Mouse (Mus musculus) granulocyte monocyte progenitor cell, adult 5-6 weeks (primary cell): ENCODE results near the gene Rps6kc1. TPM values are rescaled to one million over a fixed set of nuclear protein-coding genes. Genes with fewer than 3 reads are reported as not detected.

Experiments used
- ATAC-seq: replicated peaks from 2 replicates; pipeline ENCODE4 v1.8.0; 2016; ENCODE audit warnings: mild to moderate bottlenecking, moderate TSS enrichment, inconsistent platforms; ENCODE audit not compliant: poor library complexity, severe bottlenecking
- total RNA-seq, 2 experiments: library from RNA; stranded (forward) in 1 of 2; stranded (reverse) in 1 of 2; fragments of 200-712, 200-1000 nt in 1 of 2; fragments of >200 nt in 1 of 2; fragmentation: Nextera tagmentation in 1 of 2; gene quantifications; 2 replicates each; pipeline ENCODE4 v1.2.3; 2014 to 2017

Rps6kc1 gene
- total RNA-seq, 2 experiments from 2014 or later: 5.1 to 16.0 TPM

DNA sequence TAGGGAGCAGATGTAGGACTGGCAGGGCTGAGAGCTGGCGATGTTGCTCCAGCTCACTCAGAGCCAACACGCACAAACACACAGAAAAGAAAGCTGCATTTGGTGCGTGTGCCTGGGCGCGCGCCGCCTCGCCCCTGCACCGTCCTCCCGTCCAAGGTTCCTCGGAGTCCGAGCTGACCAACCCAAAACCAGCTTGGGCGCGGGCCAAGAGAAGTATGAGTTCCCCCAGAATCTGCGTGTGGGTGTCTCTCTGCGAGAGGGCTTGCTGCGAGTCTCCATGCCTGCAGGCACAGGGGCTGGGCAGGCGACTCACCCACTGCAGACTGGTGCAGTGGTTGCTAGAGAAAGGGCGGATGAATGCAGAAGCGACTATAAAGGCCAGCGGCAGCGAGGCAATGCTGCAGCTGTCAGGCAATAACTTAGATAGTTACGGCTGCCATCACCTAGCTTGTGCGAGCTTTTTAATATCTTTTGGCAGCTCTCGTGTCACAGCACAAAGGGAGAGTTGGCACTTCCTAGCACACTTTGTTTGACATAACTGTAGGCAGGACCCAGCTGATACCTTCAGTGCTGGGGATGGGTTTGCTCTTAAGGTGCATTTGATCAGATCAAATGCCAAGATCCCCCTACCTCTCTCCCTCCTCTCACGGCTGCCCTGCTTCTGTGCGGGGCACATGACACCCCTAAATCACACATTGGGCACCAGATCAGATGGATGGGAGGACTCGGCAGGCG lies 220.9 kb downstream of the Rps6kc1 start:
- no peak for ATAC-seq

DNA sequence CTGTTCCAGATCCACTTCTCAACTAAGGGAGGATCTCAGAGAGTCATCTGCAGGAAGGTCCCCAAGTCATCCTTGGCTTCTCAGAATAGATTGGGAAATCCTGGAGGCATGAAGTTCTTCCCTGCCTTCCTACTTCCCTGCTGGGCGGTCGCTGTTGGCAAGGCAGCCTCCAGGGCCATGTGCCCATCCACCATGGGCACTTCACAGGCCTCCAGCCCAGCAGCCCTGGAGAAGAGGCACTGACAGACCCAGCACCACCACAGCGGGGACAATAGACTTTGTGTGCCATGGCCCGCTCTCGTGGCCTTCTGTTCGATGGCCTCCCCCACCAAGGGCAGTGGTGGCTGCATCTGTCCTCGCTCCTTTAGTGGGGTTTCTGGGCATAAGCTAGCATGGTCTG lies 228.5 kb downstream of the Rps6kc1 start:
- ATAC-seq: no peak

DNA sequence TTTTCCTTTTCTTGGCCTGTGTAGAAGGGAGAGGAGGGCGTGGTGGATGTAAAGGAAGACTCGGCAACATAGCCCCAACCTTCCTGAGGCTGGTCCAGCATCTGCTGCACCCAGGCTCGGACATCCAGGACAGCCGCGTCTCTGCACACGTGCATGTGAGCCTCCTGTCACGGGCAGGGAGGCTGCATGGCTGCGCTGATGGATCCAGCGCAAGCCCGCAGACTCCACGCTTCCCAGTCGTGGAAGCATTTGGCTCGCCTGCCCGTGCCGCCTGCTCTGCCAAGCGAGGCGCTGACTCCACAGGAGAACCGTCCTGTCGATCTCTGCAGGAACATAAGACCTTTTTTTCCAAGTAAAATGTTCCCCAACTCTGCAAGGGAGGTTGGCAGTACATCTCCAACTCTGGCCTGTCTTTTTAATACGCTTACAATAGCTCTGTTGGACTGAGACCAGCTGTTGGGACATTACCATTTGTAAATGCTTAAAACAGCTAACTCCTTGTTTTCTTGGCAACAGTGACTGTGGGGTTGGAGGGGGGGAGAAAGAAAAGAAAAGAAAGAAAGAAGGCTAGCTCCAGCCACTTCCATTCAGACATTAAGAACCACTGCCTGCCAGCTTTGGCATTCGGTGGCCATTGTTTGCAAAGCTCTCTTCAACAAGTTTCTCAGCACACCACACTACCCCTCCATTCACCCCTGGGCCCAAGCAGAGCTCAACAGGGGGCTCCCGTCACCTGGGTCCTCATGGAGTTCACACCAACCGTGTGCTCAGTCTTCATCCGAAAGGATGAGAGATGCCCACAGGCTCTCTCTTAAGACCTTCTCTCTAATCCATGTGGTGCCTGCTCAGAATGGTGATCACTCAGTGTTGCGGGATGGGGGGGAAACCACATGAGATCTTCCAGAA lies 229.3 kb downstream of the Rps6kc1 start:
- no peak for ATAC-seq

DNA sequence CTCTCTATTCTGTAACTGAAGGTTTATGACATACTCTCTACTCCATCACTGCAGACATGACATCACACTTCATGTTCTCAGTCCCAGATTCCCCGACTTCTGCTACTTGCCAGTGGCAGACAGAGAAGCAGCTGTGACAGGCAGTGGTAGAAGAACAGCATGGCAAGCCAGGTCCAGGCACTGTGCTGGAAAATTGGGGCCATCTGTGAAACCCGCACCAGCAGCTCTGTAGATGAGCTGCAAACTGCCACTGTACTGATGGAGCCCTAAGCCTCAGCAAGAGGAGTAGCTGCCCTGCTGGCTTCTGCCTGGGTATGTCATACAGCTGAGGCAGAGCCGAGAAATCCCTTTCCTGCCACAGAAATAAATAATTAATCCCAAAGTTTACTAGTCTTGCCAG lies 236.1 kb downstream of the Rps6kc1 start:
- ATAC-seq: no peak

DNA sequence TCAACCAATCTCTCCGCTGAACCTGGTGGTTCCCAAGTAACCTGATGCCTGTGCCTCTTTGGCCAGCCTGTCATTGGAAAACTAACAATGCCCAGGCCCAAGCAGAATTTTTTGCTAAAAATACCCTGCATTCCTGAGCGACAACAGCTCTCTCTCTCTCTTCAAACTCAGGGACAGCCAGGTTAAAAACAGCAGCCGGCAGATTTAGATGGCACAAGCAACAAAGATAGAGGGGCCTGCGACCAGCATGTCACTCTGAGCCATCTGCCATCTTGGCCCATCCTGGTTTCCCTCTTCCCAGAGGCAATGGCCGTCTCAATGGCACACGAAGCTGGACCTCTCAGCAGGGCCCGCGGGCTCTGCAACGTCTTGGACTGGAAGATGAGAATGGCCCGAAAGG lies 242.5 kb downstream of the Rps6kc1 start:
- ATAC-seq: no peak

DNA sequence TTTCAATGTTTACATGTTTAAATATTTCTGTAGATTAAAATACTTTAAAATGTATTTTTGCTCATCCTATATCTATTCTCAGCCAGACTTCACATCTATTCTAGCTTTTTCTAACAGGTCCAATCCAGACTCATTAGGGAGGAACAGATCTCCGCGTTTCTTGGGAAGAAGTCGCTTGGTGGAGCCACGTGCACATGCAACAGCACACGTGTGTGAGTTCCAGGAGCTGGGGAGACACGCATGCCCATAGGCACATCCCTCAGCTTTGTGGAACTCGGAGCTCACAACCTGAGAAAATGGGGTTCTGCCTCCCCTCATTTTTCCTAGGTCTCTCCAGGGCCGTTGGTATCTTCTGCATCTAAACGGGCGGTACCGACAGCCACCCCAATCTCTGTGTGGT lies 243.7 kb downstream of the Rps6kc1 start:
- ATAC-seq: no peak

DNA sequence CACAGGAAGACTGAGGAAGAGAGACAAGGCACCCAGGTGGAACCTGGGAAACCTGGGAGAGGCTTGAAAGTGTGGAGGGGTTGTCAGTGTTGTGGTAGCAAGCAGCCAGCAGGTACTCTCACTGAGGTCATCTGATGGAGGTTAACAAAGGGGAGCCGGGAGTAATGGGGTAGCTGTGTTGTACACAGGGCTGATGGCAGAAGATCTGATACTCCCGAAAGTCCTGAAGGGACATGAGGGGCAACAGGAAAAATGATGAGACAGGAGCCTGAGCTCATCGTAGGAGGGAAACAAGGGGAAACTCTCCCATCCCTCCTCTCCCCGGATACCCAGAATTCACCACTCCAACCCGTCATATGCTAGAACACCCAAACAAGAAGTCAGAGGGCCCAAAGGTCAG lies 244.2 kb downstream of the Rps6kc1 start:
- ATAC-seq: no peak

DNA sequence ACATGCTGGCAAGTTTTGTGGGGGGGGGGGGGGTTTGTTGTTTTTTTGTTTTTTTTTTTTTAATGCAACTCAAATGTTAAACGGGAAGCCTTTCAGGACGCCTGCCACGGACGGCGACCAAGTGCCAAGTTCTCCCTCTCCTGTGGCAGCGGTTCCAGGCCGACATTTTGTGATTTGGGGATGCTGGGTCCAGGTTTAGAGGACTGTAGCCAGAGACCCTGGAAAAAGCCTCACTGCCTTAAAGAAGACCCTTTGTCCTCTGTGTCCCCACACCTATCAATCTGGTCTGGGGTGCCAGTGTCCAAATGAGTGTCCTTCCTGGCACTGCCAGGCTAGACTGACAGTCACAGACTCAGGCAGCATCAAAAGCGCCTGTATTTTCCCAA lies 246.1 kb downstream of the Rps6kc1 start:
- no peak for ATAC-seq

DNA sequence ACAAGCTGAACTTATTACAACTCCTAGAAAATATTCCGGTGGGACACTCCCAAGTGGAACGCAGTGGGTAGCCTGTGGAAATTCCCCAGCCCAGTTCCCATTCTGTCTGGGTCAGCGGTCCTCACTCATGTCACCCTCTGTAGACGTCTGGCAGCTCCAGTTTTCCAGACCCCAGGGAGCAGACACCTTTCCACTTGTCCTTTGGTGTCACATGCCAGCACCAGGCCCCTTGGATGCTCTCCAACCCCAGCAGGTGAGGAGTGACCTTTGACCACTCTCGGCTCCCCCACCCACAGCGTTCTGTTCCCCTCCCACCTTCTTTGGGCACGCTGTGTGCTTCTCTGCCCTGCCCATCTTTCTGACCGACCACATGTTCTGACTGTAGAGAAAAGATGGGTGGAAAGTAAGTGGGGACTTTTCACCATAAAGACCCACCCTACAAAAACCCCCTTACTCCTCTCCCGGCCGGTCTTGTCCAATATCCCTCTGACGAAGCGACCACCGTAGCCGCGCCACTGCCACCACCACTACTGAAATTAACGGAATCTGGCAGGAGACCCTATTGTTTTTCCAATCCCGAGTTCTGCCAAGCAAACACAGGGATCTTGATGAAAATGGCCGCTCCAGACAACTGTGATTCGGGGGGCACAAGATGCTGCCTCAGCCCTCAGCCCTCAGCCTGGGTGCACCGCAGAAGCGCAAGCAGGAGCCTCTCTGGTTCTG lies 246.6 kb downstream of the Rps6kc1 start:
- no peak for ATAC-seq

DNA sequence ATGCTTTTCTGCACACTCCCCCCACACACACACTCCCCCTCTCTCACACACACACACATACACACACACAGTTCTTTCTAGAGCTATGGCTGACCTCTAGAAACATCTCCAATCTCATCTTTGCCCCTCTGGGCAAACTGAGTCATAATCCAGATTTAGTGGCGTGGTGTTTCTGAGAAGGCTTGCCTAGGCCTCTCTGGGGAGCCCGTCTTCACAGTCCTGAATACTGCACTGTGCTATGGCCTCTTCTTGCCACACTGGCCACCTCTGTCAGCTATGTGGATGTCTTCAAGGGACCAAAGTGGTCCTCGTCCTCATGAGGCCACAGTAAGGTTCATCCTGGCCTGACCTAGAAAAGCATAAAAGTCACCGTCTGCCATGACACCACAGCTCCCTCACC lies 247.6 kb downstream of the Rps6kc1 start:
- ATAC-seq: no peak

DNA sequence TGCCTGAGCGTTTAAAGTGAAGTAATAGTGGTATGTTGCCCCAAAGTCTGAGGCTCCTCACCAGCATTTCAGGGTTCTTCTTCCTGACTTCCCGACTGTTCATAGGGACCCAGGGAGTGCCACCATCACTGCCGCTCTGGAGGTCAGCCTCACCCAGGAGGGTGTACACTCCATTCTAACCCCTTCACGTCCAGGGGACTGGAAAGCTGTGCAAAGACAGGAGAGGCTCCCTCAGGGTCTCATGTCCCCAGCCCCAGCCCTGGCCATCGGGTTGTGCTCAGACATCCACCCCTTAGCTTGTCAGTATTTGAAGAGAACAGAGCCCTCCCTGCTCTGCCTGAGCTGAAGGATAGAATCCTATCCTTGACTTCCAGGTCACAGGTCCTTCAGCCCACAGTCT lies 248.8 kb downstream of the Rps6kc1 start:
- no peak for ATAC-seq

DNA sequence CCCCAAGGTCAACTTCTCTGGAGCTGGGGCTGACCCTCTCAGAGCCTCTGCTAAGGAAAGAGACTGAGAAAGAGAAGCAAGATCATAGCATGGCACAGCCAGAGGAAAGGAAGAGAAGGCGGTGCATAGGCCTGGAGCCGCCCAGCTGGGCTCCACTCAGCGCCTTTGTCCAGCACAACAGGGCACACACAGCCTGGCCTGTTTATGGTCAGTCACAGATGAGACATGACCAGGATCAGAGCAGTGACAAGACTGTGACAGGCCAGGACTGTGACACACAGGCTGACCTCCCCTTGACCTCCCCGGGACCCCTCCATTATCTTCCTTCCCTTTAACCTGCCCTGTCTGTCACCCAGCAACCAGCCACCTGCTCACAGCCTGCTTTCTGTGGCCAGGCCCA lies 249.8 kb downstream of the Rps6kc1 start:
- ATAC-seq: no peak

DNA sequence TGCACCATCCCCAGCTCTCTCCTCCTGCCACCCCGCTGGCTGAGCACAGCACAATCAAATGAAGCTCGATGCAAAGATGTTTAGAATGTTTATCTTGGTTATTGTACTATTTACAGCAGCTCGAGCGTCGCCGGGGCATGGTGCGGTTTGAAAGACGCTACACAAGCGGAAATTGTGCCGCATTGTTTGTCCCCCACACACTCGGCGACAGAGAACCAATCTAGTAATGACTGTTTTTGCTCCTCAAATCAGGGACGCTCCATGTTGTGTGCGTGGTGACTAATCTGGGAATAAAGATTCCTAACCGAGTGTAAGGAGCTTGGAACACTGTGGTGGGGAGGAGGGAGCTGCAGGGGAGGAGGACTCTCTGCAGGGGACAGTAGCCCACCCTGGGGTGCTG lies 250.3 kb downstream of the Rps6kc1 start:
- ATAC-seq: no peak

DNA sequence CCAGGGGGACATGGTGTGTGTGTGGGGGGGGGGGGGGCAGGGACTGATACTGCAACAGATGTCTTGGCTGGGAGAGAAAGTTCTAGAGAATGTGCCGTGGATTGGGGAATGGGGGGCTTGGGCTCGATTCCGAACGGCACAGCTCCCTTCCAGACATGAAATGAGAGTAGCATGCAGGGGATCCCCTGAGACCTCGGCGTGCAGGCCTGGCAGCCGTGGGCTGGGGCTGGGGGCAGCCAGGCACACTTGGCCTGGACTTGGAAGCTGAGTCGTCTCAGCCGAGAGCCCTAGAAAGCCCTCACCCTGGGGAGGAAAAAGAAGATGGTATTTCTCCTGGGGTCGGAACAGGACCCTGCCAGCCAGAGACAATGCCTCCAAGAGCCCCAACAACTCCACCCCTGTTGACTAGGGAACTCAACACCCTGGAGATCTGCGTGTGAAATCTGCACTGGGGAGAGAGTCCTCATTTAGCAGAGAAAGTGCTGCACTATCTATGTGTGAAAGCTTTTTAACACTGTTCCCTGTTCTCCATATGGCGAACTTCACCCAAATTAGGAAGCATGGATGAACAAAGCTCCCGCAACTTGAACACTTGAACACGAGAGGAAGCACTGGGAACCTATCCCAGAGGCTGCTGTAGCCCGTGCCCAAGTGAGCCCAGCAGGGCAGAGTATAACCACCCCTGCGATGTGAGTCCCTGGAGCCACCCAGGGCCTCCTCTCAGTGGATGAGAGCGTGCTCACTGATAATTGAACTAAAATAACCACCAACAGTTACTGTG lies 251.7 kb downstream of the Rps6kc1 start:
- no peak for ATAC-seq

DNA sequence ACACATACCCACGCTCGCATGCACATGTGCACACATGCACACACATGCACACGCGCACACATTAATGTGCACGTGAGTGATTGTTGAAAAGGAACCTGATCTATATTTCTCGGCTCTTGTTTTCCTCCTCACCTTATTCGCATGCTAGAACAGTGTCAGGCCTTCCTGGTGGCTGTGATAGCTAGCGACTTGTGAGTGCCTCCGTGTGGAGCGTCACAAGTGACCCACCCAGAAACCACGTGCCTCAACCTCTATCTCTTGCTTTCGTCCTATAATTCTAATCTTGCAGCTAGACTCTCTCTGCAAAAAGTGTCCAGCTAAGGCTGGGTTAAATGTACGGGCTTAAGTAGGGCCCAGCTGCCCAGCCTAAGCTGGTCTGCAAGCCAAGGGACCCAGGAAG lies 253.3 kb downstream of the Rps6kc1 start:
- ATAC-seq: no peak

DNA sequence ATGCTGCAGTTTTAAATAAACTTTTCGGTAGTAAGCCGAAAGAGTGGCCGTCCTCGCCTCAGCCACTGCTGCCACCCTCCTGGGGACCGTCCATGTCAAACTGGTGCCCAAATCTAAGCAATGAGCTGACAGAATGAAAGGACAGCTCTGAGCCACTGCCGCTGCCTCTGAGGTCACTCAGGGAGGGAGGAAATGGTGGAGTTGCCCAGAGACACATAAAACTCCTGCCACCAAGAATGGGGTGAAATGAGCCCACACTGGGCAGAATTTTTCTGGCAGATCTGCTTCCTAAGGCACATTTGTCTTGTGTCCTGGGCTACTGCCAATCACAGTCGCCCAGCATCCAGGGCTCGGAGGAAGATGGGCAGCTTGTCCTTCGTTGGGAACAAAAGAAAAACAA lies 255.5 kb downstream of the Rps6kc1 start:
- ATAC-seq: no peak

DNA sequence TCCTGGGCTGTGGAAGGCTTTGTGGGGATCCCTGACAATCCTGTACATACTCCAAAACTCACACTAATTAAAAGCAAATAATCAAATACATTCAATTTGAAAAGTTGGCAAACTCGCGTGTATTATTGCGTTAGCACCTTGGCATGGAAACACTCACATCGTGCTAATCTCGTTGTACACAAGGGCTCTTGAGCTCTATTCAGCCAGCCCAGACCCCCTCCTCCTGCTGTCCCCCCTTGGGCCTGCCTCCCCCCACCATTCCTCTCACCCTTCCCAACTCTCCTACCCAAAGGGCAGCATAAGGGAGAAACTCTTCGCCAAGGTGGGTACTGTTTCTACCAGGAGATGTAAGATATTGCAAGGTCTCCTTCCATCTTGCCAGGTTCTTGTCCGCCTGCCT lies 255.9 kb downstream of the Rps6kc1 start:
- no peak for ATAC-seq

DNA sequence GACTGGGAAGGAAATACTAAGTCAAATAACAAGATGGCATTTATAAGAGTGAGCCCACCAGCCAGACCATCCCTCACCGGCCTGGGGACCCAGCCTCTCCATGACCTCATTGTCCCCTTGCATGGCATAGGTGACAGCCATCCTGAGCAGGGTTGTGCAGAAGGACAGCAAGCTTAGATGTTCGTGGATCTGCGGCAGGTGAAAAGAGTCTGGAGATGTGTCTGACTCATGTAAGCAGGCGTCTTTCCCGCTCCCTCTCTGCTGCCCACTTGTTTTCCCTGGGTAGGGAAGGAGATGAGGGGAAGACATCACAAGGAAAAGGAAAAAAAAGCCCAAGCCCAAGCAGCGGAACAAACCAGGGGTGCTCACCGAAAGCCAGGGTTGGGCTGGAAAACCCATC lies 256.5 kb downstream of the Rps6kc1 start:
- no peak for ATAC-seq

DNA sequence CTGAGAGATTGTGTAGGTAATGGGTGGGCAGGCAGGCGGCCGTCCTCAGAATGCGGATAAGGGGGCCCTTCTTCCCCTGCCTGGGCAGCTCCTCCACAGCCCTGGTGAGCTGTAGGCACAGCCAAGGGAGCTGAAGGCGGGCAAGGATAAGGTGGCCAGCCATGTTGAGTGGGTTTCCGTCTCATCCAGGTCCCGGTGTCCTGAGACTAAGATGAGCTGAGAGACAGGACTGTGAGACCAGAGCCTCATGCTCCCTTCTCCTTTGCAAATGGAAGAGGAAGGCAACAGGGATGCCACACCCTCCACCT lies 256.9 kb downstream of the Rps6kc1 start:
- no peak for ATAC-seq

DNA sequence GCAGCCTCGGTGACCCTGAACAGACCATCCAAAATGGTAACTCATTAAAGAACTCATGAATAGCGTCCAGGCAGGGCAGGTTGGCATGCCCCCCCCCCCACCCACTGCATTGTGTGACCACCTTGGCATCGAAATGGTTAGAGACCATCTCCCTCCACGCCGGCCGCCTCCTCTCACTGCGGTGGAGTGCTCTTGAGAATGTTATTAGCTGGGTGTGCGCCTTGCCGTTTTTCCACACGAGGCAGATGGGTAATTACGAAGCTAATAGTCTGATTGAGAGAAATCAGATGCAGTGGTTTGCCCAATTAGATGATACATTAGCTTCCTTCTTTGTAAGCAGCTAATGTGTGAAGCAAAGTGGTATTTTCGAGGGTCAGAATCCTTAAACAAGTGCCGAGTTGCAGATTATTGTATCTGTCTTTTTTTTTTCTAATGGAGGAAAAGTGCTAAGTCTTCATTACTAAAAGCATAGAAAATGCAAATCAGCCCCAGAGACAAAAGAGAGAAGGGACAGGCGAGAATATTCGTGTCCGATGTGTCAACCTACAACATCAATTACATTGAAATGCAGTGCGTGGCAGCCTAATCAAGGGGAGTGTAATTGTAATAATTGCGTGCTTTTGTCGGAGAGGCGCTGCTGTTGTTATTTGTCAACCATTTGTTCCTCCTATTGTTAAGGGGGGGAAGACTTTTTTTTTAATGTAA lies 257.4 kb downstream of the Rps6kc1 start:
- ATAC-seq: no peak
